Mouse (Mus musculus): Measurements from ENCODE around the gene Hibch. TPM values are rescaled to one million over a fixed set of nuclear protein-coding genes. Genes with fewer than 3 reads are reported as not detected.

The Hibch gene
- 25.3 TPM for polyA plus RNA-seq (2017; shearing (Covaris generic))

DNA sequence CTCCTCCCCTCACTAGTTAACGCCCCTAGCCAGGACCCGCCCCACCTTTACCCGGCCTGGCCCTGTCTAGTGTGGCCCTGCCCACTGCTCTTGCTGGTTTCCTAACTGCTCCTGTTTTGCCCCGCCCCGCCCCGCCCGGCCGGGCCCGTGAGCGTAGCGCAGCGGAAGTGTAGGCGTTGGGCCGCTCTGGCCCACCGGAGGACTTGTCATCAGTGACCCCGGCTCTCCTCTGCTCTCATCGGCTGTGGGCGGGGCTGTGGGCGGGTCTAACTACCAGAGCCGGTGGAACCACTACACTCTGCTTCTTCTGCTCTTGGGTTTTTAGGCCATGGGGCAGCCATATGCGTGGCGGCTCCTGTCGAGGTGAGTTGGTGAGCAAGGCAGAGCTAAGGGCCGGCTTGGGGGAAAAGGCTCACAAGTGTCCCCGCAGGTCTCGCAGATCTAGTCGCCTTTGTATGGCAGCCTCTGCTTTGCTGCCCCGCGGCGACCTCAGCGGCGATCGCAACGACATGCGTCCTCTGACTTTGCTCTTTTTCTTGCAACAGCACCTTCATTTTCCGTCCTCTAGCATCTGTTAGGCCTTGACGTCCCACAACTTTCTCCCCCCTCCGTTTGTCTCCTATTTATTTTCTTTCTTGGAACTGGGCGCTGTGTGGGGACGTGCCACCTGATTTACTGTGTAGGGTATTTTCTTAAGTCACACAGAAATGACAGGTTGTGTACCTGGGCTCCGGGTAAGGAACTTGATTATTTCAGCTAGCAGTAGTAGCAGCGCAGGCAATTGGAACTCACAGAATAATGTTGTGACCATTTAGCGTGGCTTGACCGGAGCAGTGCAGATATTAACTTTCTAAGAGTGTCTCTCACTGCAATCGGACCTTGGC lies at the start of gene Hibch:
TSS of gene Hibch (plus strand) at position 148 of the 884 bp plus-strand sequence.

GRCm38 (mm10) chr1:52816910-52817812 lies 27.6 kb upstream of the Hibch start, which contains the start of gene Inpp1:
Inpp1 (minus strand) TSS chr1:52817688.

Other genes starting within 250 kb of the Hibch start
- 39.9 TPM for gene Nemp2, start 214.2 kb upstream of the Hibch start, polyA plus RNA-seq (2017; shearing (Covaris generic))
- gene Mfsd6, start 117.5 kb upstream of the Hibch start, polyA plus RNA-seq (2017; shearing (Covaris generic)): 2.8 TPM
- 134 TPM for gene Inpp1, start 27.2 kb upstream of the Hibch start, polyA plus RNA-seq (2017; shearing (Covaris generic))
- gene 1700019D03Rik, start 175.2 kb downstream of the Hibch start, polyA plus RNA-seq (2017; shearing (Covaris generic)): 5.0 TPM
- not detected for gene Mstn, start 216.7 kb downstream of the Hibch start, polyA plus RNA-seq (2017; shearing (Covaris generic))

All from activated CD4-positive, CD25-positive, alpha-beta regulatory T cell, adult 9 weeks (primary cell).